Mouse (Mus musculus) E14TG2a.4 (cell line): ENCODE measurements around the gene Olfr98.

ENCODE experiments used
- CTCF ChIP-seq: conservative IDR thresholded peaks from 2 replicates; pipeline ENCODE4 v1.5.1; 2014; ENCODE audit warnings: low read length
- NANOG ChIP-seq: IDR thresholded peaks from 2 replicates; pipeline ENCODE4 v1.6.1; 2014; ENCODE audit warnings: borderline replicate concordance, low read length, mixed read lengths

- TF ChIP-seq CTCF (peak; percentile 43), NANOG (no peak)
These were observed 13.0 kb downstream of the Olfr98 start for GRCm38 (mm10) chr17:37250544-37250943.
